Mouse (Mus musculus): Measurements from ENCODE around the gene Slamf9. TPM values are rescaled to one million over a fixed set of nuclear protein-coding genes. Genes with fewer than 3 reads are reported as not detected.

Gene Slamf9
- polyA plus RNA-seq, 1 experiment from 2014 or later = 0.43 TPM

GRCm38 (mm10) chr1:172526380-172527081, 51.4 kb downstream of the Slamf9 start:
- Histone ChIP-seq H3K36me3 (ENCODE audit: control insufficient read depth, insufficient read depth, low read length) (no peaks in the 10 kb centered on the region), H3K9ac (replicated peaks; ENCODE audit: low read depth, low read length) (no peak overlapping the region)

GRCm38 (mm10) chr1:172527431-172527830, 52.3 kb downstream of the Slamf9 start:
- ATAC-seq (ENCODE audit: insufficient number of reproducible peaks, insufficient read depth, low FRiP score, low read depth) = no peak
- WGBS = 90% methylated on average over 10 of the region's 10 CpGs
- H3K4me1 ChIP-seq (ENCODE audit: control insufficient read depth, insufficient read depth, low read length) = peaks cover 20% of the 10 kb centered on the region

More at GRCm38 (mm10) chr1:172526380-172527081, 51.4 kb downstream of the Slamf9 start:
- Histone ChIP-seq H3K4me1 (ENCODE audit: control insufficient read depth, insufficient read depth, low read length) (peaks cover 13% of the 10 kb centered on the region), H3K27me3 (ENCODE audit: control insufficient read depth, insufficient read depth, low read length) (no peaks in the 10 kb centered on the region), H3K9me3 (ENCODE audit: control insufficient read depth, low read depth, low read length) (no peaks in the 10 kb centered on the region), H3K4me3 (ENCODE audit: low read depth, low read length) (no peak overlapping the region), H3K4me2 (replicated peaks; ENCODE audit: low read depth, low read length) (no peak overlapping the region), H3K27ac (ENCODE audit: low read length) (no peak overlapping the region; the same call in 1 of the 2 replicates)
- no peak for ATAC-seq (ENCODE audit: insufficient number of reproducible peaks, insufficient read depth, low FRiP score, low read depth)
- 66% methylated on average over 23 of the region's 23 CpGs for WGBS

More at GRCm38 (mm10) chr1:172527431-172527830, 52.3 kb downstream of the Slamf9 start:
- Histone ChIP-seq H3K4me2 (replicated peaks; ENCODE audit: low read depth, low read length) (no peak overlapping the region), H3K9ac (replicated peaks; ENCODE audit: low read depth, low read length) (no peak overlapping the region), H3K9me3 (ENCODE audit: control insufficient read depth, low read depth, low read length) (no peaks in the 10 kb centered on the region), H3K27me3 (ENCODE audit: control insufficient read depth, insufficient read depth, low read length) (no peaks in the 10 kb centered on the region), H3K36me3 (ENCODE audit: control insufficient read depth, insufficient read depth, low read length) (no peaks in the 10 kb centered on the region), H3K27ac (ENCODE audit: low read length) (no peak overlapping the region), H3K4me3 (ENCODE audit: low read depth, low read length) (no peak overlapping the region)

Other genes starting within 250 kb of the Slamf9 start
- gene Atp1a4, start 216.9 kb upstream of the Slamf9 start, polyA plus RNA-seq (2014; fragmentation: Nextera tagmentation; extraction: Ambion mirVana) = not detected in 2 replicates
- 36.3 and 38.4 TPM in 2 replicates for gene Igsf8, start 213.7 kb upstream of the Slamf9 start, polyA plus RNA-seq (2014; fragmentation: Nextera tagmentation; extraction: Ambion mirVana)
- gene Atp1a2, start 177.3 kb upstream of the Slamf9 start, polyA plus RNA-seq (2014; fragmentation: Nextera tagmentation; extraction: Ambion mirVana) = 2.3 TPM in 2 replicates
- not detected in 2 replicates for gene Kcnj9, start 146.0 kb upstream of the Slamf9 start, polyA plus RNA-seq (2014; fragmentation: Nextera tagmentation; extraction: Ambion mirVana)
- 0.09 and 0.18 TPM in 2 replicates for gene Kcnj10, start 134.1 kb upstream of the Slamf9 start, polyA plus RNA-seq (2014; fragmentation: Nextera tagmentation; extraction: Ambion mirVana)
- gene Pigm, start 98.8 kb upstream of the Slamf9 start, polyA plus RNA-seq (2014; fragmentation: Nextera tagmentation; extraction: Ambion mirVana) = 9.7 and 10.5 TPM in 2 replicates
- gene Igsf9, start 6.4 kb downstream of the Slamf9 start, polyA plus RNA-seq (2014; fragmentation: Nextera tagmentation; extraction: Ambion mirVana) = 41.5 and 48.1 TPM in 2 replicates
- 188 and 196 TPM in 2 replicates for gene Tagln2, start 24.7 kb downstream of the Slamf9 start, polyA plus RNA-seq (2014; fragmentation: Nextera tagmentation; extraction: Ambion mirVana)
- 1.9 and 2.9 TPM in 2 replicates for gene Cfap45, start 45.4 kb downstream of the Slamf9 start, polyA plus RNA-seq (2014; fragmentation: Nextera tagmentation; extraction: Ambion mirVana)
- 1.0 and 1.2 TPM in 2 replicates for gene Vsig8, start 80.6 kb downstream of the Slamf9 start, polyA plus RNA-seq (2014; fragmentation: Nextera tagmentation; extraction: Ambion mirVana)
- 0.45 TPM in 1 of 2 replicates, not detected in the other for gene Slamf8, start 115.2 kb downstream of the Slamf9 start, polyA plus RNA-seq (2014; fragmentation: Nextera tagmentation; extraction: Ambion mirVana)
- not detected in 2 replicates for gene Fcrl6, start 127.2 kb downstream of the Slamf9 start, polyA plus RNA-seq (2014; fragmentation: Nextera tagmentation; extraction: Ambion mirVana)
- gene Dusp23, start 157.6 kb downstream of the Slamf9 start, polyA plus RNA-seq (2014; fragmentation: Nextera tagmentation; extraction: Ambion mirVana) = 12.3 and 15.3 TPM in 2 replicates
- gene Crp, start 222.7 kb downstream of the Slamf9 start, polyA plus RNA-seq (2014; fragmentation: Nextera tagmentation; extraction: Ambion mirVana) = 0.29 and 0.83 TPM in 2 replicates

Measured in stomach, embryonic 14.5 days (tissue).